Comparison of ENCODE assay signal across 30 mouse cellular contexts in the genomic region with DNA sequence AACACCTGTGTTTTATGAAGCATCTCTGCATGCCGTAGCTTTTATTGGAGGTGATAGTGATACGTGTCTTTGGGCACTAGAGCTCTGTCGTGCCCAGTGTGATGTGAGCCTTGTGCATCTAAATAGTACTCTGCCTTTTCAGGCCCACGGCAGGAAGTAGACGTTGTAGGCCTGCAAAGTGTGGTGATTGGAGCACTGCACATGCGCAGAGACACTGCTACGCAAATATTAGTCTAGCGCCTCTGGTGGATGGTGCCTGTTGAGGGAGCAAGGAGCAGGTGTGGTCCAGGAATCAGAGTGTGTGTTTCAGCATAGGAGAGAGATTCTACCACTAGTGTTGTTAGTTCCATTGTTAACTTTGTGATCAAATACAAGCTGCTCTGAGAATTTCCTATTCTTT. TPM values are rescaled to one million over a fixed set of nuclear protein-coding genes. Genes with fewer than 3 reads are reported as not detected.
"Had no signal": no experiment of that assay in that cellular context is flagged by ENCODE, and none has a peak within 500 bp of the region (broad histone marks: within the 10 kb centered on the region; RNA-seq: fewer than 3 reads in every experiment).

No protein-coding gene starts in this region.

- H3K9me3 ChIP-seq: limb, embryonic 13.5 days; liver, embryonic 15.5 days; megakaryocyte, embryonic 14.5 days; midbrain, embryonic 10.5 days; midbrain, embryonic 13.5 days; neural tube, embryonic 13.5 days had no signal

- H3K36me3 ChIP-seq: limb, embryonic 13.5 days; liver, embryonic 15.5 days; midbrain, embryonic 10.5 days; midbrain, embryonic 13.5 days; neural tube, embryonic 13.5 days had no signal

- DNase-seq: kidney, adult 18-20 months; kidney, adult 9 months; kidney, postnatal 10 days; kidney, postnatal 36 days; left cerebral cortex, postnatal 4 days; lung, adult 2 months; lung, postnatal 36 days; retina, postnatal 1 day; right cerebral cortex, postnatal 25 days; thymus, adult 18-20 months; thymus, postnatal 36 days had no signal

- H3K4me3 ChIP-seq: limb, embryonic 13.5 days; liver, embryonic 15.5 days; megakaryocyte, embryonic 14.5 days; midbrain, embryonic 10.5 days; midbrain, embryonic 13.5 days; myocyte; neural tube, embryonic 13.5 days had no signal

- H3K9ac ChIP-seq: limb, embryonic 13.5 days; liver, embryonic 15.5 days; midbrain, embryonic 13.5 days; neural tube, embryonic 13.5 days had no signal

- H3K4me2 ChIP-seq: limb, embryonic 13.5 days; liver, embryonic 11.5 days; liver, embryonic 15.5 days; midbrain, embryonic 13.5 days; neural tube, embryonic 13.5 days had no signal

- ATAC-seq: midbrain, embryonic 13.5 days; midbrain, embryonic 16.5 days had no signal

- H3K4me1 ChIP-seq: liver, embryonic 15.5 days; megakaryocyte, embryonic 14.5 days had no signal

- H3K27ac ChIP-seq: limb, embryonic 13.5 days; liver, embryonic 15.5 days; midbrain, embryonic 10.5 days; midbrain, embryonic 13.5 days; neural tube, embryonic 13.5 days had no signal

- H3K27me3 ChIP-seq: limb, embryonic 13.5 days; liver, embryonic 15.5 days; midbrain, embryonic 13.5 days; neural tube, embryonic 13.5 days had no signal

RNA-seq across cellular contexts. Expression of a gene that starts 1.1 kb away (rescaled TPM):
- total RNA-seq: layer of hippocampus, adult 8-10 months; layer of hippocampus, postnatal 14 days; left cerebral cortex, adult 8-10 months; left cerebral cortex, postnatal 14 days; left cerebral cortex, postnatal 4 days; monocyte, adult 5-6 weeks; neutrophil, adult 5-6 weeks had no signal
- polyA plus RNA-seq: intestine, embryonic 14.5 days; limb, embryonic 13.5 days; midbrain, embryonic 10.5 days; midbrain, embryonic 13.5 days; midbrain, embryonic 16.5 days; myocyte; neural tube, embryonic 13.5 days; small intestine, adult 2 months; spleen, adult 2 months; stomach, embryonic 16.5 days had no signal

RNA-seq across cellular contexts. Expression of a gene that starts 27.1 kb away (rescaled TPM):
- total RNA-seq: monocyte, adult 5-6 weeks; neutrophil, adult 5-6 weeks had no signal

RNA-seq across cellular contexts. Expression of a gene that starts 50.4 kb away (rescaled TPM):
- total RNA-seq: layer of hippocampus, postnatal 14 days; left cerebral cortex, postnatal 14 days; left cerebral cortex, postnatal 4 days; monocyte, adult 5-6 weeks; neutrophil, adult 5-6 weeks had no signal
- polyA plus RNA-seq: limb, embryonic 13.5 days; liver, embryonic 11.5 days; liver, embryonic 15.5 days; midbrain, embryonic 13.5 days; midbrain, embryonic 16.5 days; myocyte; neural tube, embryonic 13.5 days had no signal
